Mouse (Mus musculus): ENCODE data around the gene Hipk2. TPM values are rescaled to one million over a fixed set of nuclear protein-coding genes. Genes with fewer than 3 reads are reported as not detected.

Gene Hipk2
- total RNA-seq, 2 experiments from 2014 or later, result 71.5 to 114 TPM

- intact Hi-C loops (cut with DNase I), result no loop called here
These were observed 32.4 kb upstream of the Hipk2 start for GRCm38 (mm10) chr6:38908401-38908800.

DNA sequence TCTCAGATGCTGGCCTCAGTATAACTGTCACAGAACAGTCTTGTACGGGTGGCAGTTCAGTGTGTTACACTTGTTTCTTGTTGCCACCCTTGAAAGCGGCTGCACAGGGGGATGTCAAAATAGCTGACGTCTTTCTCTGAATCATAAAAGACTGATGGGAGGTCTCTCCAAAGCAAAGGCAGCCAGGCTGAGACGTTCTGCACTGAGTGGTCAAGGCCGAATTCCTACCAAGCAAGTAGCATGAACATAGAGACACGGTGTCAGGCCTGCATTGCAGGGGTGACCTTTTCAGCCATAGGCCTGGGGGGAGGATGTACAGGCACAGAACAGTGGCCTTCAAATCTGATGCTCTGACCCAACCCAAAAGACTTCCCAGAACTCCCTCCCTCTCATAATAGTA is 30.0 kb upstream of the Hipk2 start:
- DNase-seq, result no peak
- intact Hi-C loops (cut with DNase I), result no loop called here

More at GRCm38 (mm10) chr6:38908401-38908800, 32.4 kb upstream of the Hipk2 start:
- DNase-seq, result no peak

DNA sequence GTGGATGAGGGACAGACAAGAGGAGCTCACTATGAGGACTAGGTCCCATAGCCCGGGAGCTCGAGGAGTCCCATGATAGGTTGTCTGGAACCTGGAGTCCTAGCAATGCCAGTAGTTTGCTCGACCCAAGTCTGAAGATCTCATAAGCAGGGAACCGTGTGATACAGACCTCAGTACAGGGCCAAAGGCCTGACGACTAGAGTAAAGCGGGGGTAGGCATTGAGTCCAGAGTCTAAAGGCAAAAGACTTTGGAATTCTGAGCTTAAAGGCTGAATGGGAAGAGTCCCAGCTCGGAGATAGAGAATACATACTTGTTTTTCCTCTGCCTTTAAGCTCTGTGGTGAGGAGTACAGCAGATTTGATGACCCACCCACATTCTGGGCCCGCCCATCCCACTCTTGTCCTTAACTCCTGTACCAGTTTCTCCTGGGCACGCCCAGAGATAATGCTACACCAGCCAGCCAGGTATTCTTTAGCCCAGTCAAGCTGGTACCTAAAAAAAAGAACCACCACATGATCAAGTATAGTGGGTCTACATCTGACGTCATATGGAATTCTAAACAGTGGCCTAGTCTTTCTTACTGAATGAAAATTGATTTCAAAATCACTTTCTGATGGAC is 27.0 kb upstream of the Hipk2 start:
- no peak for DNase-seq

GRCm38 (mm10) chr6:38901636-38902035 is 25.7 kb upstream of the Hipk2 start:
- DNase-seq, result no peak
- intact Hi-C loops (cut with DNase I), result no loop called here

More for the DNA sequence above, 27.0 kb upstream of the Hipk2 start:
- intact Hi-C loops (cut with DNase I), result no loop called here

DNA sequence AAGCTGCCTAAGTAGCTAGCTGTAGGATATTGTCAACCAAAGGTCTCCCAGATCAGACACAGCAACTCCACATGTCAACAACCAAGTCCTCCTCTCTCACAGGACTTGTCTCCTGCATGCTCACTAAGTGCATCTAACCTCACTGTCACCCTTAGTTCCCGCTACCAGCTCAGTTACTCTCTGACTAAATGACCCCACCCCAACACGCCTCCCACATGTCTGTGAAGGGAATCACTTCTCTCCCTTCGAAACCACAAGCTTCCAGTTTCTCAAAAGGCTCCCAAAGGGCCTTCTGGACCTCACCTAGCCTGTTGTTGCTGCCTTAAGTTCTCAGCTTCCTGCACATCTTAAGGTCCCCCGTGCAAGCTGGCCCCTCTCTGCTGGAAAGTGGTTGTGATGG is 25.2 kb upstream of the Hipk2 start:
- DNase-seq, result no peak
- intact Hi-C loops (cut with DNase I), result no loop called here

GRCm38 (mm10) chr6:38900479-38901126 is 24.6 kb upstream of the Hipk2 start:
- intact Hi-C loops (cut with DNase I), result no loop called here
- DNase-seq, result no peak

- no peak for DNase-seq
- intact Hi-C loops (cut with DNase I), result no loop called here
These were observed 24.1 kb upstream of the Hipk2 start for GRCm38 (mm10) chr6:38900073-38900472.

DNA sequence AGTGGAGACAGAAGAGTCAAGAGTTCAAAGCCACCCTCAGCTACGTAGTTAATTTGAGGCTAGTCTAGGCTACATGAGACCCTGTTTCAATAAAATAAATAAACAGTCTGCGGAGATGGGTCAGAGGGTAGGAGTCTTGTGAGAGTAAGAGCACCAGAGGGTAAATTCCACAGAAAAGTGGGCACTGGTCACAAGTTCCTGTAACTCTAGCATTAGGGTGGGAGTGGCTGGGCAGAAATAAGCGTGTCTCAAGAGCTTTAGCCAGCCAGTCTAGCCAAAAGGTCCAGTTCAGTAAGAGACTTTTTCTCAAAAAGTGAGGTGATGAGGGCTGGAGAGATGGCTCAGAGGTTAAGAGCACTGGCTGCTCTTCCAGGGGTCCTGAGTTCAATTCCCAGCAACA is 17.6 kb upstream of the Hipk2 start:
- intact Hi-C loops (cut with DNase I), result no loop called here
- DNase-seq, result no peak

- DNase-seq, result no peak
- intact Hi-C loops (cut with DNase I), result no loop called here
These were observed 16.1 kb upstream of the Hipk2 start for GRCm38 (mm10) chr6:38892017-38892416.

- intact Hi-C loops (cut with DNase I), result no loop called here
- no peak for DNase-seq
These were observed 13.2 kb upstream of the Hipk2 start for GRCm38 (mm10) chr6:38889156-38889555.

- DNase-seq, result no peak
- intact Hi-C loops (cut with DNase I), result no loop called here
These were observed 11.5 kb upstream of the Hipk2 start for GRCm38 (mm10) chr6:38887436-38887835.

DNA sequence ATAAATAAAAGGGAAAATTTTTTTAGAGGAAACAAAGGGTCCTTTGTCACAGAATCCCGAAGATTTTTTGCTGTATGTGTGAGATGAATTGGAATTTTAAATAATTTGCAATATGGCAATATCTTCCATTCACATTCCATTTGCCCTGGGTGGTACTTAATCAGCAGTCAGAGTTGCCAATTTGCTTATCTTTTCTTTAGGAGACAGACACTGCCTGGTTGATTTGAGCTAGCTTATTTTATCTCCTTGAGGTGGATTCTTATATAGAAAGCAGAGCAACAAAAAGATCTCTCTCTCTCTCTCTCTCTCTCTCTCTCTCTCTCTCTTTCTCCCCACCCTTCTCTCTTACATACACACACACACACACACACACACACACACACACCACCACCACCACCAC is 9.2 kb upstream of the Hipk2 start:
- no peak for DNase-seq
- intact Hi-C loops (cut with DNase I), result no loop called here

GRCm38 (mm10) chr6:38884482-38884881 is 8.5 kb upstream of the Hipk2 start:
- intact Hi-C loops (cut with DNase I), result no loop called here
- no peak for DNase-seq

DNA sequence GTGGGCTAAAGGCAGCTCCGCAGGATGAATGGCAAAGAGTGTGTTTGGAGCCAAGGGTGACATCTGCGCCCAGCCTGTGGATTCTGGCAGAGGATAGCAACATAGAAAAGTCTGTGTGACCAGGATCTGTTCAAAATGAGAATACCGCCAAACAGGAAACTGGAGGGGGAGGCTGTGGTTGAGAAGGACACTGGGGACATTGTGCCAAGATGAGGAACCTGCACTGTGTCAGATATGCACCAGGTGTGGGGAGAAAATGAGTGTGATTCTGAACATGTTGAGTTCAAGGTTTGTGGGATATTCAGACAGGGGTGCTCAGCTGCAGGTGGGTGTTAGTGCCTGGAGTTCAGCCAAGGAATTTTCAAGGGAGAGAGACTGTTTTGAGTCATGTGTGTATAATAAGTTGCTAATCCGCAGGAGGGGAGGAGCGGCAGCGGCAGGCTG is 6.8 kb upstream of the Hipk2 start:
- no peak for DNase-seq
- intact Hi-C loops (cut with DNase I), result no loop called here

GRCm38 (mm10) chr6:38881975-38882374 is 6.0 kb upstream of the Hipk2 start:
- intact Hi-C loops (cut with DNase I), result no loop called here

DNA sequence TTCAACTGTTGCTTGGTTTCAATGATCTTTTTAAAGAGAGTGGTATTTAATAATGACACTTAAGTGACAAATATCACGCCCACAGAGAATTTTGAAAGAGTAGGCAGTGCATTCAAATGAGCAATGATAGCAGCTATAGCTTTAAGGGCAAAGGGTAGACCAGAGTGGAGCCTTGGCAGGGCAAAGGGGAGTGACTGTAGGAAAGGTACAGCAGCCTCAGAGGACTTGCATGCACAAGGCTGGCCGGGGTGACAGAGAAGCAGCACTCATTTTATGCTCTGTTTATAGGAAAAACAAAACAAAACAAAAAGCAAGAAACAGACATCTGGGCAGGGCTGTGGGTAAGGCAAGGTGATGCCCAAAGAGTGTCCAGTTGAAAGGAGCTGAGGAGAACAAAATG is 5.5 kb upstream of the Hipk2 start:
- DNase-seq, result no peak
- intact Hi-C loops (cut with DNase I), result no loop called here

More at GRCm38 (mm10) chr6:38881975-38882374, 6.0 kb upstream of the Hipk2 start:
- DNase-seq, result no peak

DNA sequence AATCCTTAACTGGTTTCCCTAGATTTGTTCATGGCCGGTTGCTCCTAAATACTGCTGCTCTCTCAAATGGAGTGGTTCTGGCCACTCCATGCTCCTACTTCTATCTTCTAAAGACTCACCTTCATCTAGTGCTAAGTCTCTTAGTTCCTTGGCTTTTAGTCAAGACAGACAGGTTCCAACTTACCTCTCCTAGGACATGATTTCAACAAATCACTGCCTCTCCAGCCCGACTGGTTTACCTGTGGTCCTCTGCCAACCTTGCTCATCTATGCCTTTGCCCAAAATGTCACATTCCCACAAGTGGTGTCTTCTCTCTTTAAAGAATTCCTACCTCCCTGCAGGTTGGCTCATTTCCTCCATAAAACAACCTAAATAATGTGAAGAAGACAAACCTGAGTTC is 1.7 kb upstream of the Hipk2 start:
- DNase-seq, result no peak
- intact Hi-C loops (cut with DNase I), result no loop called here

DNA sequence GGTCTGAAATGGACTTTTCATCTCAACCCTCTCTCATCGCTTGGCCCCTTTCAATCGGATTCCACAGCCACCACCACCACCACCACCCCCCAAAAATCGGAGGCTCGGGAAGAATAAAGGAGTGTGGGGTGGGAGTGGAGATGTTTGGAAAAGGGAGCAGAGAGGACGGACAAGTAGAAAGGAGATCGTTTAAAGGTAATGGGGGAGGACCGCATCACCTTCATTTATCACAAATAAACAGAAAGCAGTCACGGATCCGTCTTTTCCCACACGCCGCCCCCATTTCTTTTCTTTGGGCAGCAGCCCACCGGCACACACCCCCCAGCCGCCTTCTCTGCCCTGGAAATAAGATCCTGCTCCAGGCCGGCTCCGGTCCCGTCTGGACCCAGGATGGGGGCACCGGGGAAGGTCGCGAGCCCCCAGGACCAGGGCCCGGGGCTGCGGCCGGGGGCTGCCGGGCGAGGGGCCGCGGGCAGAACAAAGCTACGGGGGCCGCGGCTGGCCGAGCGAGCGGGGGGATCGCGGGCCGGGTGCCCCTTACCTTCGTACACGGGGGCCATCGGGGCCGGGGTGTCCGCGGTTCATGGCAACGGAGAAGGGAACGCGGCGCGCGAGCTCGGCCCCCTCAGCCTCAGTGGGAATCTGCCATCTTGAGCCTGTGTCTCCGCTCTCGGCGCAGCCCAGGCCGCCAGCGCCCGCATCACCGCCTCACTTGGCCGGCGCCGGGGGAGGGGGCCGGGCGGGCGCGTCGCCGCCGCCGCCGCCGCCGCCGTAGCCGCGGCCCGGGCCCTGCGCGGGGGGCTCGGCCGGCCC is 501 bp downstream of the Hipk2 start, which contains the start of gene Tbxas1:
TSS of gene Tbxas1 (plus strand) at position 147 of the 813 bp plus-strand sequence.
- intact Hi-C loops (cut with DNase I), result no loop called here

GRCm38 (mm10) chr6:38874565-38875257 is 1.3 kb downstream of the Hipk2 start:
- no peak for DNase-seq
- intact Hi-C loops (cut with DNase I), result no loop called here

More for the DNA sequence above, 501 bp downstream of the Hipk2 start, which contains the start of gene Tbxas1:
- DNase-seq, result peak; percentile 34 to 36

GRCm38 (mm10) chr6:38874035-38874434 is 1.9 kb downstream of the Hipk2 start:
- intact Hi-C loops (cut with DNase I), result no loop called here

GRCm38 (mm10) chr6:38873316-38873715 is 2.6 kb downstream of the Hipk2 start:
- DNase-seq, result no peak
- intact Hi-C loops (cut with DNase I), result no loop called here

More at GRCm38 (mm10) chr6:38874035-38874434, 1.9 kb downstream of the Hipk2 start:
- DNase-seq, result peak in 1 of 2 experiments; percentile 21
